Mouse (Mus musculus): ENCODE measurements around the gene Pml.
A peak's percentile ranks its signal among the peaks of the same experiment; 100 is the strongest.

The Pml gene

DNA sequence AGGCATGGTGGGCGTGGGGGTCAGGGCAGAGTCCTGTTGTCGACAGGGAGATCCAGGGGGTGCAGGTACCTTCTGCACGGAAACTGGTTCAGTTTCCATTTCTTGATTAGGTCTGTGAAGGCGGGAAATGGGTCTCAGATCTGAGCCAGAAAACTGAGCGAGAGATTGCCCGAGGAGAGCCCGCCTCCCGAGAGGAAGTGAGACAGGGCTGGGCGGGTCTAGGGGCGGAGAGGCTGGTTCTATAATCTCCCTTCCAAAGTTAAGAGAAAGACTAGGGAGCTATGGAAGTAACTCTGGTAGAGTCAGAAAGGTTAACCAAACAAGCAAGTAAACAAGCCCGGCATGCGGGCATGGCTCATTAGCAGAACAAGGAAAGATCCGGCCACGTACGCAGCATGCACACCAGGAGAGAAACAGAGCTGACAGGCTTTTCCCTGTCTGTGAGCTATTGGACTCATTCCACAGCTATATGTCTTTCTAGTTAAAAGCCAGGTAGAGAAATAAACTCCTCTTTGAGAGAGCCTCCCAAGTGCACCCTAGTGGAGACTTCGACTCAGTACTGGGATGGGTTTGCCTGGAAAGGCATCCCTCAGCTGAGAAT is at the start of gene Pml:
Gene Pml, minus strand, starts transcription at position 195 of the 601 bp plus-strand sequence.
- peak; percentile 68 for DNase-seq (ENCODE audit: extremely low spot score)

DNA sequence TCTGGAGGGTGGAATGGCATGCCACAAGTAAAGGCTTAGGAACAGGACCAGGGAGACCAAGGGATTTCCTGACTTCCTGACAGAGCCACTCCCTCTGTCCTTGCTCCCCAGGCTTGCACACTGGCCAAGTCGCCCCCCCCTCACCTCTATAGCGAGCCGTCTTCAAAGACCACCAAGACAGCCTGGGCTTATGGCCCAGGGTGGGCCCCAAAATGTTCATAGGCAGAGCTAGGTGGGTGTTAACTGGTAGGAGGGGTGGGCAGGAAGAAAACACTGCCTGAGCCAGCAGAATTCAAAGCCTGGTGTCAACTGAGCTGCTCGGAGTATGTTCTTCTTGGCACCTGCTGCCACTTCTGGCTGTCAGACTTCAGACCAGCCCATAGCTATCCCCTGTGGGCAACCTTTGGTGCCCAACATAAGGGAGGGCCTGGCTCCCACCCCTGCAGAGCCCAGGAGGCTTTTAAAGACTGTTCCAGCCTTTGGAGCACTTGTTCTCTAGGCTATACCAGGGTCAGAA is 48.4 kb upstream of the Pml start:
- no peak for DNase-seq (ENCODE audit: extremely low spot score)

DNA sequence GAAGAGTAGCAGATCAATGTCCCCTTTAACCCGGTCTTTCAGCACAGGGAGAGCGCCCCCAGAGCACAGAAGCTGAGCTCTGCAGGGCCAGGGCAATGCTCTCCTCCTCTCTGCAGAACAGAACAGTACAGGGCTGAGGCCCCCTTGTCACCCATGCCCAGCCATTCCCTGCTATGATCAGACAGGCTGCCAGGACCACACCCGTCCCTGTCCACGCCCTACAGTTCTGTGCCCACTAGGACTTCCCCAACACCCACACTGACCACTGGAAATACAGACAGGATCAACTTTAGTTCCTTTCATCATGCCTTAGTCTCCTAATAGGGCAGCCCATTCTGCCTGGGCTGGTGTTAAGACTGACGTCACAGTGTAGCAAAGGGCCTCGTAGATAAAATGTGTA is 47.5 kb upstream of the Pml start:
- DNase-seq (ENCODE audit: extremely low spot score), result no peak

DNA sequence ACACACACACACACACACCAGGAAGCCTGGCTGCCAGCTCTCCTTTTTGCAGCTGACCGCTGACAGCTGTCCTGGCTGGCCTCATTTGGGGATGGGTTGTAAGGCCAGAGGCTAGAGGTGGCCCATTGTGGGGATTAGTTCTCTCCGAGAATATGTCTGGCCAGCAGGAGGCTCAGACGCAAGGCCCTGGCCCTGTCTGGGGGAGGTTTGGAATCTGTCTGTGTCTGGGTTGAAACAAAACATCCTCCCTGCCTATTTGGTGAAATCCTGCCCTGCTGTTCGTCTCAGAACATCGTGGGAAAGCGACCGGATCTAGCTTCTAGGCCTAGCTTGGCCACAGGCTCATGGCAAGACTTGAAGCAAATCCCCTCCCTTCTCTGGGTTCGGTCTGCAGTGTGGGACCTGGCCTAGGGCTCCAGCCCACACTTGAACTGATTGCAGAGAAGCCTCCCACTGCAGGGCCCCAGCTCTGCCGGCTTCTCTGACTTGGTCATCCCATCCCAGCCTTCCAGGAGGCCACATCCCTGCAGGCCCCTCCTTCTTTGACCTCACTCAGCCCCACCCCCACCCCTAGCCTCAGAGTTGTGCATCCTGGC is 46.3 kb upstream of the Pml start:
- DNase-seq (ENCODE audit: extremely low spot score), result peak; percentile 75

DNA sequence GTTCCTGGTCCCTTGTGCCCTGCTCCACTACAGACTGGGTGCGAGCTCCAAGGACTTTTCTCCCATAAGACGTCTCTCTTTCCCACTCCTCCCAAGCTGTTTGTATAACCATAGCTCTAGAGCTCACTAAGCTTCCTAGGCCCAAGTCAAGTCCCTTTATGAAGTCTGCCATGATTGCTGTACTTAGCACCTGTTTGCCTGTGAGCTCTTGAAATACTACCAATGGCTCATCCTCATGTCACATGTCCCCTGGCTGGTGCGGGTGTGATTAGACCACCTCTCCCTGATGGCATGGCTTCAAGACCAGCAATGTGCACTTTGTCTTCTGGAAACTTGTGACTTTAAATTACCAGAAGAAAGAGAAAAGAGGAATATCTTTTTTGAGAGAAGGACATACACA is 45.8 kb upstream of the Pml start:
- no peak for DNase-seq (ENCODE audit: extremely low spot score)

DNA sequence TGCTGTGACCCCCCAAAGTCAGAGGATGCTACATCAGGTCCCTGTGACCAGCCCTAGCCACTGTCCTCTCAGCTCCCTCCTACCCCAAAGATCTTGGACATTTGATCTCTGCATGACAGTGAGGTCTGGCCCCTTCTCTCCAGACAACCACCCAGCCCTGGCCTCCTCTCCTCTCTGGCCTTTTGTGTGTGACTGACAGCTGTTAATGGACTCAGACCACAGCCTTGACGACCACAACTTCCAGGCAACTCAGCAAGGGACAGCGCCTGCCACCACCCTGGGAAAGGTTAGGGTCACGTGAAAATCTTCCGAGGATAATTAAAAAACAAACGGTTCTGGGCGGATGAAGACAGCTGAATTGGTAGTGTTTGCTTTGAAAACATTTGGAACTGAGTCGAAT is 44.9 kb upstream of the Pml start:
- DNase-seq (ENCODE audit: extremely low spot score), result no peak

DNA sequence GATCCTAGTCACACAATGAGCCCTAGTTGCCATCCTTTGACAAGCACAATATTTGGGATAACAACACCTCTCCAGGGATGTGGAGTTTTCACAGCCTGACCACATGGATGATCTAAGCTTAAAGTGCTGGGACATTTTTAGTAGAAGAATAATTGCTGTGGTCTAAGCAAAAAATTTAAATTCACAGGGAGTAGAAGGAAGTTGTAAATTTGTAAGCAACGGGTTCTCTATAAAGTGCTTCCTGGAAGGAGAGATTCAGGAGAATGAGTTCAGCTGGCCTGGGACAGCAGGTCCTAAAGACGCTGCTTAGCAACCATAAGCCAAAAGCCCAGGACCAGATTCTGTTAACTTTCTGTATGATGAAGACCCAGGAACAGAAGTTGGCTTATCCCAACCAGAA is 40.3 kb upstream of the Pml start:
- no peak for DNase-seq (ENCODE audit: extremely low spot score)

DNA sequence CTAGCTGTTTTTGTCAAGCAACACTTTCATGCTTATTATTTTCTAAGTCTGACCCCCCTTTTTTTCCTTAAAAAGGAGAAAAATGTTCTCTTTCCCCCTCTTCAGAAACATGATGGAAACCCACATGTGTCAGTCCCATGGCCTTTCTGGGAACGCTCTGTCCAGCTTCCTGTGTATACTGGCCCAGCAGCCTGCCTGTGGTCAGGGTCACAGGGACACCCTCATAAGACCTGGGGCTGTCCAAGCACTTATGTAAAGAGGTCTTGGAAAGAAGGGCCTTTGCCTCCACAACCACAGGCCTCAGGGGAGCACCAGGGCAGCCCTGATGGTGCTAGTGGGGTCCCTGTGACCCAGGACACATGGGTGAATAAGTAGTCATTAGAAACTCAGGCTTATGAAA is 39.5 kb upstream of the Pml start:
- no peak for DNase-seq (ENCODE audit: extremely low spot score)

DNA sequence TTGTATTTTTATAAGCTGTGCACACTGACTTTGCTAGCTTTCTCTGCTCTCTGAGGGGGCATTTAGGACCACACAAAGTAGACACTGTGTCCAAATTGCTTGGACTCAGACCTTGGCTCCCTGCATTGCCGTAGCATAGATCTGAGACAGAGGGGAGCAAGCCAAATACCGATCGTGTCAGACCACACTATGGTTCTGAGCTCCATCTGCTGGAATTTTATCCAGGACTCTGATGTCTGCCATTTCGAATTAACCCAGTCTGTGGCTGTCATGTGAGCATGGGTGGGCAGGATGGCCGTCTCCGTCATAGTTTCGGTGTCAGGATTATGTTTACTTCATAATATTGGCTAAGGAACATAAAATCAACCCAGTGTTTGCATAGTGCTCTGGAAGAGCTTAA is 33.8 kb upstream of the Pml start:
- no peak for DNase-seq (ENCODE audit: extremely low spot score)

DNA sequence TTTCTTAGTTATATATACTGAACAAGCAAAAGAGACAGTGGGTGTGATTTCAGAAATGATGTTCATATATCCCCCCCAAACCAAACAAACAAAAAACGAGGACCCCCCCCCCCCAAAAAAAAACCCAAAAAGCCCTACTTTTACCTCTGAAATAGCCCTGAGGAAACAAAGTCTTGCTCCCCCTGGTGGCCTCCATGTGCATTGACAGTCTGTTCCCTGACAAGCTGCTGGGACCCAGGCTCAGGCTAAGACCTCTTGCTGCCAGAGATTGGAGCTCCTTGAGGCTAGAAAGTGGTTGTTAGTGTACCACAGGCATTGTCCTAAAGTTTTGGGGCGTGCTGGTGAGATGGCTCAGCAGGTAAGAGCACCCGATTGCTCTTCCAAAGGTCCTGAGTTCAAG is 32.0 kb upstream of the Pml start:
- no peak for DNase-seq (ENCODE audit: extremely low spot score)

DNA sequence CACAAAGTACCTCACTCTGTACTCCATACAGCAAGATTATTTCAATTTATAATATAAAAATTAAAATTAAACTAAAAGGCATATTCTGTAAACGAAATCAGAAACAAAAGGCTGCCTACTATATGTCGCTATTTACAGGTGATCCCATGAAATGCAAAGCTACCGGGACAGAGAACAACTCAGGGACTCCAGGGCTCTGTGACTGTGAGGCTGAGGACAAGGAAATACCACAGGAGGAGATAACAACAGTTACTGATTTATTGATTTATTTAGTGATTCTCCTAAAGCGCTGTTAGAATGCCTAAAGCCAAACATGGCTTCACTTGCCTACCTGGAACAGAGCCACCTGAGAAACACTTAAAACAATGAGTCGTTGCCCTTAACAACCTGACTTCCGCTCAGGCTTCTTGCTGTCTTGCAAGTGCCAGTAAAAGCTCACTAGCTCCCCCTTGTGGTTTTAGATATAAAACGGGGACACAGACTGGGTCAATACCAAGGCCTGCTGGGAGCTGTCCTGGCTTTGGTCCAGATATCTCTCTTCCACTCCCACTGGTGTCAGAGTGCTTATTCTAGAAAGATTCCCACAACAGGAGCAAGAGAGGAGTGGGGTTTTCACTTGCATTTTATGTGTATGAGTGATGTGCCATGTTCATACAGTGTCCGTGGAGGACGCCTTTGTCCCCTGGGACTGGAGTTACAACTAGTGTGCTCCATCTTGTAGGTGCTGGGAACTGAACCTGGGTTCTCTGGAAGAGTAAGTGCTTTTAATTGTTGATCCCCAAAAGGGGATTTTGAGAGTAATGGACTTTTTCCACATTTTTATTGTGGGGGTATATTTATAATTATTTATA is 30.9 kb upstream of the Pml start:
- peak; percentile 86 for DNase-seq (ENCODE audit: extremely low spot score)

DNA sequence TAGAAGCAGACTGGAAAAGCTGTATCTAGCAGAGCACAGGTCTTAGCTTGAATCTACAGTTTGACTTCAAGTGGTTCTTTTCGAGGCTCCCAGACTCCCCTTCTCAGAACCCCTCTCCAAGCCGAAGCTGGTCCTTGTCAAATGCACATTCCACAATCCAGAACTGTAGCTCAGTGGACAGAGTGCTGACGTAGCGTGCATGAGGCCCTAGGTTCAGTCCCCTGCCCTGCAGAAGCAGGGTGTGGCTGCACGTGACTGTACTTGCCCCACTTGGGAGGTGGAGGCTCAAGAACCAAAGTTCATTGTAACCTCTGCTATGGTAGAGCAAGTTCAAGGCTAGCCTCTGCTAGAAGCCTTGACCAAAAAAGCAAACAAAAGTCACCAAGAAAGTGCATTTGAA is 30.2 kb upstream of the Pml start:
- DNase-seq (ENCODE audit: extremely low spot score), result no peak

DNA sequence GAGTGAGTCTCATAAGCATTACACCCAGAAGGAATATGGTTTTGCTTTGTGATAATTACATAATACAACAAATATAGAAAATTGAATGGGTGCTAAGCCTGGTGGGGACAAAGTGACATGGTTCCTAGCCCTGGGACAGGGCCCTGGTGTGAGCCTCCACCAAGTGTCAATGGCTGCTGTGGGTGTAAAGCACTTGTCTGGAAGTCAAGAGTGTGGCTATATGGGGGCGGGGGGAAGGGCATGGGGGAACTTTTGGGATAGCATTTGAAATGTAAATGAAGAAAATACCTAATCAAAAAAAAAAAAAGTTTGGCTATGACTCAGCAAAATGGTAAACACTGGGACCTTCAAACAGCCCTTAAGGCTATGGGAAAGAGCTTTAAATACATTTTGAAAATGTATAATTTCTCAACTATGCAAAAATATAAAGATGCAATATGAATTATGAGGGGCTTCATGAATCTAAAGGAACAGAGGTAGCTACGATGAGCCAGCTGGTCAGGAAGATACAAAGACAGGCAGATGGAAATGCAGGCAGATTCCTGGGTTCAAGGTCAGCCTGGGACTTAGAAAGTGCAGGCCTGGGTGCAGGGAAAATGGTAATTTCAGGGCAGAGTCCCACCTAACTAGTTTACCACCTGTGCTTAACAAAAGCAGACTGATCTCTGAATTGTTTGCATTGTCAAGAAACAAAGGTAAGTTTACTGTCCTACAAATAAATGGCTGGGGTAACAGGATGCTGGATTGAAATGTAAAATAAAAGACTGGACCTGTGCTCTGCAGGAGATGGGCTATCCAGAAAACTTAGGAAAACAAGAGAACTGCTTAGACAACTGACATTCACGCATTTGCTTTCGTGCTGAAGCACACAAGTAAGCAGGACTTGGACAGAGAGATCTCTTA is 29.5 kb upstream of the Pml start:
- no peak for DNase-seq (ENCODE audit: extremely low spot score)

DNA sequence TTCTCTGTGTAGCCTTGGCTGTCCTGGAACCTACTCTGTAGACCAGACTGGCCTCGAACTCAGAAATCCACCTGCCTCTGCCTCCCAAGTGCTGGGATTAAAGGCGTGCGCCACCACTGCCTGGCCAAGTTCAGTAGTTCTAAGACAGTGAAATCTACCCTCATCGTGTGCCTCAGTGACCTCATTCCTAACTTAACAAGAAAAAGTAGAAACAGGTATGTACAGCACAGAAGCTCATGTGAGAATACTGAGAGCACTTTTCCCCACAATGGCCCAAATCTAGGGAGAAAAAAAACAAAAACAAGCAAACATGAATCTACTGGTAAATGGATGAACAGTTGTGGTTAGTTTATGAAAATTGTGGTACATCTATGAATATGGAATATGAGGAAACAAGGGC is 28.7 kb upstream of the Pml start:
- no peak for DNase-seq (ENCODE audit: extremely low spot score)

DNA sequence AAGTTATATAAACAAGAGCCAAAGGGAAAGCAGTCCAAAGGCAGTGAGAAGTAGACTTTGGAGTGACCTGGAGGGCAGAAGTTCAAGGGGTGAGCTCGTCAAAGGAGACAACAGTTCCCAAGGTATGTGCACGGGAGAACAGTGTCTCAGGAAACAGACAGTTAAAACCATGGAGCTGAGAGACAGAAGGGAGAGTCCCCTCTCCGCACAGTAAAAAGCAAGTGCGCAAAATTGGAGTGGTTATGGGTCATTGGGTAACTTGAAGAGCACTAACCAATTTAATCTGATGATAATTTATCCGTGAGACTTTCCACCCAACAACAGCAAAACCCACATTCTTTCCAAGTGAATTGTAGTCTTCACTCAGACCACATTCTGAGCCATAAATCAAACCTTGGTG is 26.8 kb upstream of the Pml start:
- no peak for DNase-seq (ENCODE audit: extremely low spot score)

DNA sequence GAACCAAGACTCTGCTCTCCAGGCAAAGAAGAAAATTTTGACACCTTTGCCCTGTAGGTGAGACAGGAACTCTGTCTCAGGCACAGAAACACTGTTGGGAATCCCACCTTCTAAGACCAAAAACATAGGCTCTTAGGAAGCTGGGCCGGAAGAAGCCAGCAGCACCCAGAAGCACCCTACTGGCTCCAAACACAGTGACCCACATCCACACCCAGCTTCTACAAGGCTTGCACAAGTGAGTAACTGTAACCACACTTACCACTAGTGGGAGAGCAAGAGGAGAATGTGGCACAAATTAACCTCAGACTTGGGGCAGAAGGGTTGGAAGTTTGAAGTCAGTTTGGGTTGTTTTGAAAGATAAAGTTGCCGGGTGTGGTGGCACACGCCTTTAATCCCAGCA is 26.2 kb upstream of the Pml start:
- DNase-seq (ENCODE audit: extremely low spot score), result no peak

DNA sequence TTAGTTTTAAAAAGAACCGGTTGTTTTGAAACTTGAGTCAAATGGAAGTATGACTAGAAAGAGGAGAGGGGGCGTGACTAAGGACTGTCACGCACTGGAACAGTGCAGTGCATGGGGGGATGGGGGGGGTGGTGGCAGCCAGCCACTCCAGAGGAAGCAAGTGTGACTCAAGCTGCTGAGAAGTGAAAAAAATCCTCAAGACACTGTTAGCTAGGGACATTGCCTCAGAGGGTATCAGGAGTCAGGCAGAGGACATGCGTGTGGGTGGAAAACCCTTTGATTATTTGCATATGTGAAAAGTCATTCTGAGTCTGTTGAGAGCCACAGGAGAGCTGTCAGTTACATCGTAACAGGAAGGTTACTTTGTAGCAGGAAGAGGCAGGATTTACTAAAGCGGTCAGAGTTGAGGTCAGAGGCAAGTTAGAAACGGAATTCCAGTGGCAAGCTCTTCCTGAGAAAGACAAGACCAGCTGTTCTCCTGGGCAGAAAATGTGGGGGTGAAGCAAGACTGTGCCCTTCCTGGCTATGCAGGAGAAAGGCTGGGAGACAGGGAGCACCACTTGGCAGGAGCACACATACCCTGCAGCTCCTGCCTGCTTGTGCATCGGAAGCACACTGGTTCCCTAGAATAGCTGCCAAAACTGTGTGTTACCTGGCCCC is 25.7 kb upstream of the Pml start:
- peak; percentile 22 for DNase-seq (ENCODE audit: extremely low spot score)

DNA sequence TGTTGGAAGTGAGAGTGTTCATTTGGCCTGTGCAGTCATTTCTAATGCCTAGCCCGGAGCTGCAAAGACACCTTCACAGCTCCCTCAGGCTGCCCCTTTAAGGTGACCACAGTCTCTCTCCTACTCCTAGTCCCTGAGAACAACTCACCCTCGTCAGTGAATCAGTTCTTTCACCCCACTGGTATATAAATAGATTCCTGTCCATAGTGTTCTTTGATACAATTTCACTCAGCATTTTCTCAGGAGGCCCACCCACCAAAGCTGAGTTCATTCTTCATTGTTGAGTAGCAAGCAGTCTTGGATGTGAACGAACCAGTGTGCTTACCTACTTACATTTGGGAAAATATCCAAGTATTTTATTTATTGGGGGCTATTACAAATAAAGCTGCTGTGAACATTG is 25.0 kb upstream of the Pml start:
- no peak for DNase-seq (ENCODE audit: extremely low spot score)

DNA sequence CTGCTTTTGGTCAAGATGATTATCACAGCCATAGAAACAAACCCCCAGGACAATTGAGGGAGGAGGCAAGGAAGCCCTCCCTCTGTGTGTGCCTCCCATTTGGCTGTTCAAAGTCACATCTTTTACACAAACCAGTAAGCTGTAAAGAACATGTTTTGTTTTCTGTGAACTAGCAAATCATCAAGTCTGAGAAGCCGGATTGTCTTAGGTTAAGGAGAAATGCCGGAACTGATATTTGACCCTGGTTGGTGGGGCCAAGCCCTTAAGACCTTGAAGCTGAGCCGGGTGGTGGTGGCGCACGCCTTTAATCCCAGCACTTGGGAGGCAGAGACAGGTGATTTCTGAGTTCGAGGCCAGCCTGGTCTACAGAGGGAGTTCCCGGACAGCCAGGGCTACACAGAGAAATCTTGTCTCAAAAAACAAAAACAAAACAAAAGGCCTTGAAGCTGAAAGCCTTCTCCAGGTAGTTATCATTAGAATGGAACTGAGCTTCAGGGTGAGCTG is 24.6 kb upstream of the Pml start:
- DNase-seq (ENCODE audit: extremely low spot score), result no peak

DNA sequence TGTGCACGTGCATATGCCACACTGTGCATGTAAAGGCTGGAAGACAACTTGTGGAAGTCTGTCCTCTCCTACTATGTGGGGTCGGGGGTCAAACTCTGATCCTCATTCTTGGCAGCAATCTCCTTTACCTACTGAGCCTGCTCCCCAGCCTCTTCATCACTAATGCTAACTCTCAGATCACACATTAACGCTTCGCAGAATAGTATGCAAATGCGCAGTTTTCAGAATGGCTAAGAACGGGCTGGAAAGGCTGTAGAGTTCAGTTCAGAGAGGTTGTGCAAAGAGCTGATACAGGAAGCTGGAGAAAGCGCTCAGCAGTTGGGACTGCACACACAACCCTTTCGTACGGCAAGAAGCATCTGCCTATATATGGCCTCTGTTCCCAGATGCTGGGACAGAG is 23.3 kb upstream of the Pml start:
- no peak for DNase-seq (ENCODE audit: extremely low spot score)

DNA sequence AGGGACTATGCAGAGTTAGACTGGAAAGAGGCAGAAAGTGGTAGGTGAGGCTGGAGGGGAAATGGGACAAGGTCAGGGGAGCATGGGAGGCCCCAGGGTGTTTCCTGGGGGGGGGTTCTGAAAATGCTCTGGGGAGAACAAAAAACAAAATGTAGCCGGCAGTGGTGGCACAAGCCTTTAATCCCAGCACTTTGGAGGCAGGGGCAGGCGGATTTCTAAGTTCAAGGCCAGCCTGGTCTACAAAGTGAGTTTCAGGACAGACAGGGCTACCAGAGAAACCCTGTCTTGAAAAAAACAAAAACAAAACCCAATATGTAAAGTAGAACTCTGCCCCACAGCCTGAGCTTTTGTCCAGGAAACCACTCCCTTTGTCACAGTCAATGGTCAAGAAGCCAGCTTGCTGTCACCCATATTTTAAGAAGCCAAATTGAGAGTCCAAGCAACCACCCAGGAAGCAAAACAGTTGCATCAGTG is 22.5 kb upstream of the Pml start:
- no peak for DNase-seq (ENCODE audit: extremely low spot score)

Data from embryo, embryonic 9.5 days (tissue).